Mouse (Mus musculus) erythroblast, embryonic 14.5 days (primary cell): ENCODE data around the gene Hbq1b. TPM values are rescaled to one million over a fixed set of nuclear protein-coding genes. Genes with fewer than 3 reads are reported as not detected.

ENCODE experiments used
- H3K27me3 ChIP-seq: 2 replicates; pipeline ENCODE4 v1.6.1; 2012; ENCODE audit warnings: inconsistent platforms; ENCODE audit not compliant: control insufficient read depth
- H3K36me3 ChIP-seq: 2 replicates; pipeline ENCODE4 v1.6.1; 2012; ENCODE audit warnings: mild to moderate bottlenecking, inconsistent platforms; ENCODE audit not compliant: control insufficient read depth
- H3K4me1 ChIP-seq: 2 replicates; pipeline ENCODE4 v1.6.1; 2012; ENCODE audit warnings: inconsistent platforms; ENCODE audit not compliant: control insufficient read depth
- H3K4me3 ChIP-seq: replicated peaks from 2 replicates; pipeline ENCODE3; 2012; ENCODE audit warnings: moderate library complexity, mild to moderate bottlenecking, inconsistent platforms
- H3K9me3 ChIP-seq: 2 replicates; pipeline ENCODE4 v1.6.1; 2012; ENCODE audit warnings: low read length, inconsistent platforms, mixed read lengths; ENCODE audit not compliant: control insufficient read depth
- GATA1 ChIP-seq: IDR thresholded peaks from 2 replicates; pipeline ENCODE4 v1.6.1; 2012; ENCODE audit warnings: low read length, inconsistent platforms, mixed read lengths
- TAL1 ChIP-seq: IDR thresholded peaks from 3 replicates; pipeline ENCODE4 v1.6.1; 2012; ENCODE audit warnings: low read length, inconsistent platforms, mixed read lengths
- polyA plus RNA-seq: library from polyadenylated mRNA; stranded (reverse); fragments of >175 nt; gene quantifications from 2 replicates; pipeline ENCODE4 v1.2.3, GENCODE M21; 2012

The Hbq1b gene
- polyA plus RNA-seq, 1 experiment: 7.5 TPM

- Histone ChIP-seq H3K36me3 (peaks cover 70% of the 10 kb centered on the region), H3K9me3 (no peaks in the 10 kb centered on the region), H3K4me3 (peak overlapping the region; percentile 83), H3K27me3 (no peaks in the 10 kb centered on the region), H3K4me1 (peaks cover 98% of the 10 kb centered on the region)
- TF ChIP-seq TAL1 (no peak), GATA1 (no peak)
These were observed 20.0 kb upstream of the Hbq1b start for GRCm38 (mm10) chr11:32266776-32267175.

- no peaks in the 10 kb centered on the region for H3K9me3 ChIP-seq
- peaks cover 98% of the 10 kb centered on the region for H3K4me1 ChIP-seq
- peaks cover 64% of the 10 kb centered on the region for H3K36me3 ChIP-seq
- H3K27me3 ChIP-seq: no peaks in the 10 kb centered on the region
- peak within 1 kb of the TSS; percentile 83 for H3K4me3 ChIP-seq
- TF ChIP-seq TAL1 (no peak), GATA1 (no peak)
These were observed 19.4 kb upstream of the Hbq1b start, which contains the start of gene Nprl3 for GRCm38 (mm10) chr11:32267188-32267884. Gene Nprl3 (minus strand): TSS chr11:32267707.

GRCm38 (mm10) chr11:32267964-32268363, 18.8 kb upstream of the Hbq1b start:
- Histone ChIP-seq H3K4me3 (peak overlapping the region; percentile 83), H3K27me3 (no peaks in the 10 kb centered on the region), H3K9me3 (no peaks in the 10 kb centered on the region), H3K36me3 (peaks cover 58% of the 10 kb centered on the region), H3K4me1 (peaks cover 98% of the 10 kb centered on the region)
- no peak for TF ChIP-seq TAL1
- no peak for TF ChIP-seq GATA1

GRCm38 (mm10) chr11:32268952-32269351, 17.8 kb upstream of the Hbq1b start:
- peaks cover 94% of the 10 kb centered on the region for H3K4me1 ChIP-seq
- TF ChIP-seq GATA1 (peak; percentile 97), TAL1 (peak; percentile 91)
- H3K27me3 ChIP-seq: no peaks in the 10 kb centered on the region
- H3K9me3 ChIP-seq: no peaks in the 10 kb centered on the region
- H3K36me3 ChIP-seq: peaks cover 48% of the 10 kb centered on the region
- H3K4me3 ChIP-seq: peak overlapping the region; percentile 83

GRCm38 (mm10) chr11:32271178-32271577, 15.6 kb upstream of the Hbq1b start:
- H3K36me3 ChIP-seq: peaks cover 33% of the 10 kb centered on the region
- no peak for TF ChIP-seq TAL1
- TF ChIP-seq GATA1: no peak
- peaks cover 90% of the 10 kb centered on the region for H3K4me1 ChIP-seq
- H3K9me3 ChIP-seq: no peaks in the 10 kb centered on the region
- peaks cover under 1% of the 10 kb centered on the region; the same call in 1 of the 2 replicates for H3K27me3 ChIP-seq
- H3K4me3 ChIP-seq: no peak overlapping the region

- no peaks in the 10 kb centered on the region; the same call in 1 of the 2 replicates for H3K9me3 ChIP-seq
- H3K4me1 ChIP-seq: peaks cover 88% of the 10 kb centered on the region
- TF ChIP-seq GATA1 (no peak), TAL1 (no peak)
- no peak within 1 kb of the TSS for H3K4me3 ChIP-seq
- peaks cover 23% of the 10 kb centered on the region for H3K36me3 ChIP-seq
- peaks cover 32% of the 10 kb centered on the region for H3K27me3 ChIP-seq
These were observed 10.4 kb upstream of the Hbq1b start, which contains the start of gene Hba-x for GRCm38 (mm10) chr11:32276347-32276746. Gene Hba-x (plus strand): TSS chr11:32276400.

GRCm38 (mm10) chr11:32277736-32278457, 8.9 kb upstream of the Hbq1b start:
- TF ChIP-seq GATA1 (no peak), TAL1 (no peak)
- Histone ChIP-seq H3K27me3 (peaks cover 32% of the 10 kb centered on the region), H3K4me1 (peaks cover 88% of the 10 kb centered on the region), H3K4me3 (no peak overlapping the region), H3K36me3 (peaks cover 23% of the 10 kb centered on the region), H3K9me3 (no peaks in the 10 kb centered on the region; the same call in 1 of the 2 replicates)

GRCm38 (mm10) chr11:32278458-32278957, 8.3 kb upstream of the Hbq1b start:
- Histone ChIP-seq H3K27me3 (peaks cover 32% of the 10 kb centered on the region), H3K4me3 (no peak overlapping the region), H3K4me1 (peaks cover 87% of the 10 kb centered on the region), H3K36me3 (peaks cover 26% of the 10 kb centered on the region), H3K9me3 (no peaks in the 10 kb centered on the region; the same call in 1 of the 2 replicates)
- TF ChIP-seq TAL1 (no peak), GATA1 (no peak)

GRCm38 (mm10) chr11:32280646-32281045, 6.1 kb upstream of the Hbq1b start:
- H3K9me3 ChIP-seq: no peaks in the 10 kb centered on the region; the same call in 1 of the 2 replicates
- peaks cover 32% of the 10 kb centered on the region for H3K36me3 ChIP-seq
- TF ChIP-seq TAL1 (no peak), GATA1 (no peak)
- H3K4me3 ChIP-seq: peak overlapping the region; percentile 2
- H3K27me3 ChIP-seq: peaks cover 32% of the 10 kb centered on the region
- peaks cover 71% of the 10 kb centered on the region for H3K4me1 ChIP-seq
